Mouse (Mus musculus) MEL-GATA-1-ER (cell line): ENCODE measurements around the gene Tmem60.

Experiments
- DNase-seq: peaks from one replicate; pipeline ENCODE4 v3.0.0-alpha.2; 2012; ENCODE audit warnings: low read depth; ENCODE audit errors: extremely low read depth

Gene Tmem60

DNA sequence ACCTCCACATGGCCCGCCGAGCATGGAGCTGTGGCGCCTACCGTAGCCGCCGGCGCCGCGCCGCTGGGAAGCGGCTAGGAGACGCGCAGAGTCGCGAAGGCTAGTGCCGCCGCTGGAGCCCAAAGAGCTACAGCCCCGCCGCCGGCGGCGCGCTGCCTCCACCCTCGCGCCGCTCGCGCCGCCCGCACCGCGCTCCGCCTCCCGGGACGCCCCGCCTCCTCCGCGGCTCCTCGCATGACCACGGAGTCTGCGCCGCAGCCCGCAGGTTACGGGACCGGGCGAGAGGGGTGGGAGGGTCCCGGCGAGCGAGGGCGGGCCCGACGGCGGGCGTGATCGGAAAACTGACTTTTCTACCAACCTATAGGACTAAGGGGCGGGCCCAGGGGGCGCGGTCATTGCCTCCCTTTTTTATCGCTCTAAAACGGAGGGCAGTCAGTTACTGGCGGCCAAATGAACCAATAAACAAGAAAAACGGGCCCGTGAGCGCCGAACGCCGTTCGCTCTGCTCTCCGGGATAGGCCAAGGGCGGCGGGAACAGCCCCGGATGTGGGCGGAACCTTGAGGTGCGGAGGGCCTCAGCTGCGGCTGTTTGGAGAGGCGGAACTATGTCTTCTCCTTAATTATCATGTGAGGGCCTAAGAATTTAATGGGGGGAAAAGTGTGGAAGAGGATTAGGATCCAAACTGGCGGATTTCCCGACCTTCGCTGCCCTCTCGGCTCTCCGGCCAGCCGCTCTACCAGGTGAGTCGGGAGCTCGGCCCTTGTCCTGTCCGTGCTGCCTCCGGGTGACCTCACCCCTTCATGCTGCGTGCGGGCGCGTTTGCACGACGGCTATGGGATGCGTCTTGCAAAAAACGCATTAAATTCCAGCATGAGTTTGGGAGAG lies at the start of gene Tmem60, which contains the start of gene Phtf2:
Gene Tmem60, plus strand, starts transcription at position 277 of the 886 bp plus-strand sequence.
Gene Phtf2, minus strand, starts transcription at position 210 of the 886 bp plus-strand sequence.
- DNase-seq: peak; percentile 98

DNA sequence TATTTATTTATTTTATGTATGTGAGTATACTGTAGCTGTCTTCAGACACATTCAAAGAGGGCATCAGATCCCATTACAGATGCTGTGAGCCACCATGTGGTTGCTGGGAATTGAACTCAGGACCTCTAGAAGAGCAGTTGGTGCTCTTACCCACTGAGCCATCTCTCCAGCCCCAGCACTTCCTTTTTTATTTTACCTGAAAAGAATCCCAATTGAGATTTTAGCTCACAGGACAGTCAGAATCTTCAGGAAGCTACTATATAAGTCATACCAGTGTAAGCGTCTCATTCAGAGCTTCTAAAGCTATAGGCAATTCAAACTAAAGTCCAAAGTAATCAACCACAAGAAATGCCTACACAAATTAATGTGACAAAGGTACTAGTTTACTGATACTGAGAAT lies 47.6 kb upstream of the Tmem60 start:
- DNase-seq: no peak

DNA sequence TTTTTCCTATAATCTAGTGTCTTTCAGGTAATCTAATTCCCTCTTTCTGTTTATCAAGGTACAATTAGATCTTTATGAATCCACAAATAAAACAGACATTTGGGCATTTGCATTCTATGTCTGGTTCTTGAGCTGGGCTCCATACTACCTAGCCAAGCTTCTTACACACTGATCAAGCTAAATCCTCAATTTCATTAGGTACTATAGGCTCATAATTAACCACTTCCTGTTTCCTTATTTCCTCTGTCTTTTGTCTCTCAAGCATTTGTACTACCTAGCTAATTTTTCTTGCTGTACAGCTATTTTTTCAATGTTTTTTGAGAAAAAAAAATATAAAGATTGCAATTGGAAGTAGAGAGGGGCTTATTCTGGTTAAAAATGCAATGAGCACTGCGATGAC lies 44.9 kb upstream of the Tmem60 start:
- no peak for DNase-seq

DNA sequence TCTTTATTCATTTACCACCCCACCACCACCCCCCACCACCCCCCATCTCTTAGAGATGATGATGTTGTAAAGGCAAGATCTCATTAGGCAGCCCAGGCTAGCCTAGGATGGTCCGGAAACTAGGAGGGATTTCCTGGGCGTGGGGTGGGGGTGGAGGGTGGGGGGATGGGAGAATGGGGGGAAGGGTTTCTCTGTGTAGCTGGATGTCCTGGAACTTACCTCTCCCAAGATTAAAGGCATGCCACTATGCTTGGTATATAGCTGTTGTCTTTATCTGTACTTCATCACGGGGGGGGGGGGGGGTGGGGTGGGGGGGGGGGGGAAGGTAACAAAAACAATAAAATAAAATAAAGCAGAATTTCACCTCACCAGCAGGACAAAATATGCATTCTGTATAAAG lies 38.6 kb upstream of the Tmem60 start:
- DNase-seq: no peak

DNA sequence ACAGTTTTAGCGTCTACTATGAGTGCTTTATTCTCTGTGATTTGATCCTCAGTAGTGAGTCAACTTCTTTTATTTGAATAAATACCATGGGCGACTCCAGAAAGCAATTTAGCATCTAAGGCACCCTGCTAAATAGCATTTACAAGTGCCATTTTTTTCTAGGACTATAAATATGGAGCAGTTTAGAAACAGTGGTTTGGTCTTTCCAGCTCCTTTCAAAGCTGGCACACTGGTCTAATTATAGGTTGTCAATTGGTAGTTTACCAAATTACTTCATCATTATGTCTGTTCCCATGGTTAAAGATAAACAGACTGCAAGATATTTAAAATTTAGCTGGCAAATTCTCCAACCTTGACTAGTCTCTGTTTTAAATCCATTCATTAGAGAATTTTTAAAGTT lies 38.2 kb upstream of the Tmem60 start:
- DNase-seq: no peak

DNA sequence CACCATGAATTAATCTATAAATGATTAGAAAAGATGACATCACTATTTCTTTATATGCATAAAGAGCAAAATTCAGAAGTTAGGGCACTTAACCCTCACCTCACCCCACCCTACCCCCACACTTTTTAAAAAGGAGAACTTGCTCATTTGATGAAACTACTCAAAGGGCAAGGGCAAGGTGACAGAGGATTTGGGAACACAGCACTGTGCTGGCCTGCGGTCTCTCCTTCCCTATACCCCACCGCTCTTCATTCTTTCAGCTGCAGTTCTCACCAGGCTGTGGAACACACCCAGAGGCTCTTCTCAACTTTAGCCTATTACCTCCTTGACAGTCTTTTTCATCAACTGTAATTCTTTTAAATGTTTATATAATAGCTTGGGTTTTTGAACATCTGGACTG lies 35.0 kb upstream of the Tmem60 start:
- no peak for DNase-seq

DNA sequence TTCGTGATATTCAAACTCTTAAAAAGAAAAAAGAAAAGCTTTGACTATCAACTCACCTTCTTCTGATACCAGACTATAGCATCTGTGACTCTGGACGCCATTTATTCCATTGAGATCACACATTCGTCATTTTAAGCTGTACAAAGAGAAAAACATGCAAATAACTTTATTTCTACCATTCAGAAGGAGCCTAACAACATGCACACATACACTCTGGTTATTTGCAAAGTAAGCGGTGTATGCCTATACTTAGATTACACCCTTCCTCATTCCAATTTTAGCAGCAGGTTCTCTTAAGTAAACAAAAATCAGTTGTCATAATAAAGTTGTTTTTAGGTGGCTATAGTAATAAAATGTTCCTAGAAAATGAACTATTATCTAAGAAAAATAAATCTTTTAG lies 26.9 kb upstream of the Tmem60 start:
- DNase-seq: no peak

DNA sequence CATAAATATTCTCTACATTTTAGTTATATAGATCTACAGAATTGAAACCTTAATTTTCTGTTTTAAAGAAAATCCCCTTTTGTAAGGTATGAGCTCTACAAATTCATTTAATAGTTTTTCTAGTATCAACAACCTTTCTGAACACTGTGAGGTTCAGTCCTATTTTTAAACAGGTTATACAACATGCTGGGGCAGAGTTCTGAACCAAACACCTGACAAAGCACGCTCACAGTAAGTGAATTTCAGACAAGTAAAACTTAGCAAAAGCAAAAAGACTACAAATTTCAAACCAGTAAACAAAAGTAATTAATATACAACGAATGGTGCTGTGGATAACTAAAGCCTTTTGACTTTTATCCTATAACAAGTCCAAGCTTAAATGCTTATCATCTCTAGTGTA lies 23.6 kb upstream of the Tmem60 start:
- DNase-seq: no peak

DNA sequence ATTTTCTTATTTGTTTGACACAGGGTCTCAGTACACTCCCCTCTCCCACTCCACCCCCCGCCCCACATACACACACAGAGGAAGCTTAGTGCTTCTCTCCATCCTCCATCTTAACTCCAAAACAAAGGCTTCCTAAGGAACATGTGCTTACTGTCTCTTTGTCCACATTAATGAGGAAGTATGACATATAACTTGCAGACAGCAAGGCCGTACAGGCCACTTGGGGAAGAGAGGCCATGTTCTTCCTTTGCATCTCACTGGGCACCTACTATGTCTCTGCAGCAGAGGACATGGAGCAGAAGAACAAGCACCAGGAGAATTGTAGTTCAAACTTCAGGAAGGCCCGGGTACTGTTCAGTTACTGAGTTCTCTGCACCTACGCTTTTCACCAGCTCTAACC lies 21.4 kb upstream of the Tmem60 start:
- no peak for DNase-seq

DNA sequence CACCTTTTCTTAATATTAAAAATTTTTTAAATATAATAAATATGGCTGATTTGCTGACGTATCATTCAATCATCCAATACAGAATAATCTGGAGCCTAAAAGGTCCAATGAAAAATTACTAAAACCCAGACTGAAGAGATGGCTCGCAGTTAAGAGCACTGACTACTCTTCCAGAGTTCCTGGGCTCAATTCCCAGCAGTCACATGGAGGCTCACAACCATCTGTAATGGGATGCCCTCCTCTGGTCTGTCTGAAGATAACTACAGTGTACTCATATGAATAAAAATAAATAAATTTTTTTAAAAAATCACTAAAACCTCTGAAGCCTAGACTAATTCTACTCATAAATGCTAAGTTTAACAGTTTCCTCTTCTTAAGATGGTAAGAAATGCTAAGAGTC lies 20.1 kb upstream of the Tmem60 start:
- DNase-seq: no peak

DNA sequence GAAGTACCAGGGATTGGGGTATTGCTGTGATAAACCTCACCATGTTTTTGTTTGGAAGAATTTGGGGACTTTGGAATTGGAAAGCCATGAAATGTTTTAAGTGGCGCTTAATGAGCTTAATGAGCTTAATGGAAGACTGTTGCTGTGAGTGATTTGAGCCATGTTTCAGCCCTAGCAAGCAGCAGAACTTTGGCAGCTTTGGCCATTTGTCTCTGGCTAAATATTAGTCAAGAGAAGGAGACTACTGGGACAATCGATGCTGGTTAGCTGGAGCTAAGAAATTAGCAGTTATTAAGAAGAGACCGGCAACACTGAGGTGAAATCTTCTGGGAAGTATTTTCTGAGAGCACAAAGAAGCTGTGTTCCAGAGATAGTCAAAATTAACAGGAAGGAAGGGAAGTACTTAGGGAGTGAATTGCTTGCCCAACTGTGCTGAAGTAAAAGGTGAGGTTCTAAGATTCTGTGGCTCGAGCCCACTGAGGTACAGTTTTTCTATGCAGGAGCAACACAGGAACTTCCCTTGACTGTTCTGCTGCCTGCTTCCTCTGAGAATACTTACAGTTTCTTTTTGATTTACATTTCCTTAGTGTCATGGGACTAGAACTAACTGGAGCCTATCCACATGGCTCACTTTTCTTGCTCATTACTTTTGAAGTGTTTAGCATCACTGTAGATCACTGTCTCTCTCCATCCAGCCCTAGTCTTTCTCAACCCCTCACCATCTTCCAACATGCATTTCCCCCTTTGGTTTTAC lies 17.6 kb upstream of the Tmem60 start:
- DNase-seq: no peak

DNA sequence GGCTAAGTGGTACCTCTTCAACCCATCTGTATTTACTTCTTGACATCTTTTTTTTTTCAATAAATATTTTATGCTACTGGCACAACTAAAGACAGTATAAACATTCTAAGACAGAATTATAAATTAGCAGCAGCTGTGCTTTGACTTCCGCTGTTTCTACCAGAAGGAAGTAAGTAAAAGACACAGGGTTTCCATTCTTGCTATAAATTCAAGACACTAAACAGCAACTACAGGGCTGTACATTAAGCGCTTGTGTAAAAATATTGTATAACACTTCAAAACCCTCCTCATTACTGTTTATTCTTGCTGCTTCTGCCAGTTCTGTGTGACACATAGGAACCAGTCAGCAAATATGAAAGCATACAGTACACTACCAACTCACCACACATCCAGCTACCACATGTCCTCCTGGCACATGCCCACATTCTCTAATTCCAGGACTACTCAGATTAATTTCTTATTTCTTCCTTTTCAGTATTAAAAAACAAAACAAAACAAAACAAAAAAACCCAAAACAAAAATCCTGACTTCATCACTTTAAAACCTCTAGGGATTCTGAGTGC lies 16.7 kb upstream of the Tmem60 start:
- DNase-seq: no peak

DNA sequence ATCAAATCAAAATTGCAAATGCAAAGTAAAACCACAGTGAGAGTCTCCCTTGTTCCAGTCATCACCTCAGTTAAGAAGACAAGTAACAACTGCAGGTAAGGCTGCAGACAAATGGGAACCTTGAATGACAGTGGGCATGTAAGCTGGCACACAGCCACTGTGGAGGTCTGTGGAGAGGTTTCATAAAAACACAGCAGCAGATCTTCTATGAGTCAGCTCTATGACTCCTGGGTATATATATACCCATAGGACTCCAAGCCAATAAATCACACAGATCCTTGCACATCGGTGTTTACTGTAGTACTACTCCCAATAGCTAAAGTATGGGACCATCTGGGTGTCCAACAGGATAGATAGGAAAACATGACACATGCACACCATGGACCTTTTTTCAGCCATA lies 8.8 kb upstream of the Tmem60 start:
- no peak for DNase-seq

DNA sequence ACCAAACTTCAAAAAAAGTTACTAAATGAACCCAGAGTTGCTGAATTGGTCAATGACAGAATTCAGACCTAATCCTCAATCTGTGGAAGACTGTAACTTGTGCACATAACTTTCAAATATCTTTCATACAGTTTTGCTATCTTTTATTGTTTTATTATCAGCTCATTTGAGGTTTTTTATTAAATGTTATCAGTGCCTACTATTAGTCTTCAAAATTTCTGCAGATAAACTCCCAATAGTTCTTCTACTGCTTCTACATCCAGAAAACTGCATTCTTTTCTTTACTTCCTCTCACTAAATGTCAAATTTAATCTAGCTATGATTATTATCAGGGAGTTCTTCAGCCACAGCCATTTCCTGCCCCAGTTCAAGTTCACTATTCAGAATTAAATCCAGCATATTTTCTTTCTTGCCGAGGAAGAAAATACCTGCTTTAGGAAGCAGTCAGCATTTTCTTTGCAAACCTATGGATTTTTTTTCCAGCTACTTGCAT lies 5.0 kb upstream of the Tmem60 start:
- no peak for DNase-seq

DNA sequence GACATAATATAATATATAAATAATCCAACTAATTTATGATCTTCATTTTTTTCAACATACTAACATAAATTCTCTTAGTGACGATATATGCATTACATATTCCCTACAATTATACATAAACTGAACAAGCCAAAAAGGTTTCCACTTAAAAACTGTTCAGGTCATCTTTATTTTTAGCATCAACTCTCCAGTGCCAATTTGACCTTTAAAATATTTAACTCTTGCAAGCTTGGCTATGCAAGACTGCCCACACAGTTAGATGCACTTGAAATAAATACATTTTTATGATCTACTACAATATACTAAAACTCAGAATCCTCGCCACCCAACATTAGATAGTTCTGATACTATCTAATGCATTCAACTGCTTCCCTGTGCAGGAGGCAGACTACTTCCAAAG lies 1.6 kb upstream of the Tmem60 start:
- no peak for DNase-seq

DNA sequence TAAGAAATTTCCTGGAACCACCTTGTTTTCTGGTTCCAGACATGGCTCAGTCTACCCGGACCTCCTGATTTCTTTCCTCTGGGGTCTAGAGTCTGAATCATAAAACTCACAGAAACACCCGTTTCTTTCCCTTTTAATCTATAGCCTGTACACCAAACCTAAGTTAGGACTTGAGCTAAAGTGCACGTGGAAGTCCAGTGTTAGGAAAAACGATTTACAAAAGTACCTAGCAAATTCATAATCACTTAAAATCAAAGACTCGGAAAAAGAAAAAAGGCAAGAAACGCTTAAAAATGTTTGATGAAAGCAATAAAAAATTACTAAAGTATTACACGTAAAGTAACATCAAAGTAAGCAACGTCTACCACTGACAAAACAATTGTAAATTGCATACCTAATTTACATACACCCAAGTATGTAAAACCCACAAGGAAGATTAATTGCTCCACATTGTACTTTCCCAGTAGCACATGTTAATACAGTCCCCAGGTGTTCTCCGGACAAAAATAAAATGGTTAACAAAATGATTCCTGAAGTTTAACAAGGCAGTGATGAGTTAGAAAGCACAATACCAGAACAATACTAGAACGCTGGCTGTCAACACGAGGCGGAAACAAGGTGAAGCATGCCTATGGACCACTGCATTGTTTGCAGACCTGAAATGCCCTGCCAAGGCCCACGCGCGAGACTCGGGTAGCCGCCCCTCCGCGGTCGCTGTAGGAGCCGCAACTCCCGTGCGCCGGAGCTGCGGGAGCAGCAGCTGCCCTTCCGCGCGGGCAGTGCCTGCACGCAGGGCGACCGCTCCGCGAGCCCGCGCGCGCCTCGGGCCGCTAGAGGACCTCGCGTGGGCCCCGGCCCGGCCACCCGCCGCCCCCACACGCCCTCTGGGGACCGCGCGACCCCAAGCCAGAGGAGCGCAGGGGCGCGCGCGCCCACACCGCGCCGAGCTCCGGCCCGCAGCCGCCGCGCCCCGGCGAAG lies 905 bp upstream of the Tmem60 start:
- peak; percentile 51 for DNase-seq

DNA sequence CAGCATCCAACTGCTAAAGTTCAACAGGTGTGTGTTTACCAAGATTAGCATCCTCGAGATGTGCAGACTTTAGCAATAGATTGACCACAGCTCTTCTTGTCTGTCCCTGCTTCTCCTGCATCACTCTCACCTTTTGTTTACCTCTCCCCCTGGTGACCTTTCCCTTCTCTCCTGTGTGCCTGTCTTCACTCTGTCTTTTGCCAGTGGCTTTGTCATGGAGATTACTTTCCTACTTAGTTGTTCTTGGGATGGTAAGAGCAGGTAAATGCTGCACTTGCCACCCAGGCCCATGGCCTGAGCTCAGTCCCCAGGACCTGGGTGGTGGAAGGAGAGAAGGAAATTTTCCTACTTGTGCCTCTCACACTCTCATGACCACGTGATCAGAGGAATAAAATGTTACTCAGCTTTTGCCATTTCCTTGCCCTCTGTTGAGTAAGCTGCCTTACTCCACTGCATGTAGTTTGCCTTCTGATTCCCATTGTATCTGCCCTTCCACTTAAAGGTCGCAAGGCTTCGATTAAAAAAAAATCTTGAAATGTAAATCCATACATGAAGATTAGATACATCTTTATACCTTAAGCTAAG lies 2.1 kb downstream of the Tmem60 start:
- no peak for DNase-seq

DNA sequence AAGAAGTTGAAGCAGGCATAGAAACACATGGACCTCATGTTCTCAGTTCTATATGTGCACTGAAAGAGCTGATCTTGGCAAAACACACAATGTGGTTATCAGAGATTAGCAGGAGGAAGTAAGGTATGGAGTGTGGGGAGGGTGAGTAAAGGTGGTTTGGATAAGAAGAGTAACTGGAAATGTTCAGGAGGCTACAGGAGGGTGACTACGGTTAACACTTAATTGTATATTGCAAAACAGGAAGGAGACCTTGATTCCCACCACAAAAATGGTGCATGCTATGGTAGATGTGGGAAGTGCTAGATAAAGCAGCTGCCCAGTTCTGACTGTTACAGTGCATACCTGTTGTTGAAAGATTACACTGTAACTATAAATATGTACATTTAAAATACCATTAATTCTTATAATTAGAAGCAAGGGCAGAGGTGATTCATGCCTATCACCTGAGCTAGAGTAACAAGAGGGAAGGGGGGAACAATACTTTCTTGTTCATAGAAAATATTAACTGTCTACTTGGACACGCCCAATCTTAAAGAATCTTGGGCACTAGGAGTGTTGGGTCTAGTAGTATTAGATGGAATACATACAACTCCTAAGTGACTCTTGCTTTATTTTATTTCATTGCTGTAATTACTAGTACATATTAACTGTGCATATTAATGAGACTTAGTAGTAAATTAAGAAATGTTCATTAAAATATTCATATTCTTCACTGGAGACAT lies 15.6 kb downstream of the Tmem60 start:
- peak; percentile 100 for DNase-seq

DNA sequence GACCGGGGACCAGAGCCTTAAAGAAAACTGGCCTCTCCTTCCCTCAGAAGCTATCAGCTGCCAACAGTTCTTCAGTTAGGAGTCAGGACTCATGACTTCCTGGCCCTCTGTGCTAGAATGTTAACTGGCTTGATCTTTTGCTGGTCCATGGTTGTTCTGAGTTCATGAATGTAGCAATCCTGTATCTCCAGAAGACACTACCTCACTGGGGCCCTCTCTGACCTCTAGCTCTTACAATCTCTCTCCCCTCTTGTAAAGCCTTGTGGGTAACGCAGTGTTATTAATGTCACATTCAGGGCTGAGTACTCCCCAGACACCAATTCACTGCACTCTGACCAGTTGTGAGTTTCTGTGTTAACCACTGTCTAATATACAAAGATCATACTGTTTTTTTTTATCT lies 22.7 kb downstream of the Tmem60 start:
- DNase-seq: no peak

DNA sequence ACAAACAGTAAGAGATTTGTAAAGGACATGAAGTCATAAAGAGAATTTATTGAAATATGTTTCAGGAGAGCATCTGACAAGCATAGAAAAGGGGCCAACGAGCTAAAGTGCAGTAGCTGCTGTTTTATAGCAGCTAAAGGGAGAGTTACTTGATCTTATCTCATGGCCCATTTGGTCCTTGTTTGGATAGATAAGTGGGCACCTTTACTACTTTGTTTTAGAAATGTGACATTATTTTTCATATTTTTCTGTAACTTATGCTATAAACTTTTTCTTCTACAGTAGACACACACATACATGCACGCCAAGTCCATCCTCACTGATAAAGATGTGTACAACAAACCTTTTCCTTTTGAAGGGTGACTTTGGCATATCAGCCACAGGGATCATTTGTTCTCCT lies 23.4 kb downstream of the Tmem60 start:
- DNase-seq: peak; percentile 46
